Mouse (Mus musculus): ENCODE data around the gene Mbnl2.

Mbnl2 gene

GRCm38 (mm10) chr14:120275246-120276238 is at the start of gene Mbnl2:
Mbnl2 (plus strand) TSS chr14:120275669.
- DNase-seq = peak; percentile 95 to 97

- no peak for DNase-seq
Observed at GRCm38 (mm10) chr14:120232076-120232496, 43.4 kb upstream of the Mbnl2 start.

- no peak for DNase-seq
Observed at GRCm38 (mm10) chr14:120235610-120236009, 39.9 kb upstream of the Mbnl2 start.

GRCm38 (mm10) chr14:120238501-120238900 is 37.0 kb upstream of the Mbnl2 start:
- no peak for DNase-seq

- DNase-seq = no peak
Observed at GRCm38 (mm10) chr14:120240209-120240608, 35.3 kb upstream of the Mbnl2 start.

GRCm38 (mm10) chr14:120242711-120243110 is 32.8 kb upstream of the Mbnl2 start:
- DNase-seq = no peak

GRCm38 (mm10) chr14:120245081-120245705 is 30.3 kb upstream of the Mbnl2 start:
- no peak for DNase-seq

GRCm38 (mm10) chr14:120253331-120253730 is 22.1 kb upstream of the Mbnl2 start:
- DNase-seq = no peak

- DNase-seq = peak in 1 of 2 experiments; percentile 25
Observed at GRCm38 (mm10) chr14:120256146-120256545, 19.3 kb upstream of the Mbnl2 start.

- DNase-seq = peak; percentile 42 to 63
Observed at GRCm38 (mm10) chr14:120256623-120257384, 18.7 kb upstream of the Mbnl2 start.

- no peak for DNase-seq
Observed at GRCm38 (mm10) chr14:120257483-120257882, 18.0 kb upstream of the Mbnl2 start.

GRCm38 (mm10) chr14:120259426-120259825 is 16.0 kb upstream of the Mbnl2 start:
- no peak for DNase-seq

GRCm38 (mm10) chr14:120261606-120262005 is 13.9 kb upstream of the Mbnl2 start:
- DNase-seq = no peak

GRCm38 (mm10) chr14:120262660-120263379 is 12.6 kb upstream of the Mbnl2 start:
- DNase-seq = no peak

- DNase-seq = peak; percentile 74 to 78
Observed at GRCm38 (mm10) chr14:120263380-120264135, 11.9 kb upstream of the Mbnl2 start.

GRCm38 (mm10) chr14:120265886-120266285 is 9.6 kb upstream of the Mbnl2 start:
- no peak for DNase-seq

- no peak for DNase-seq
Observed at GRCm38 (mm10) chr14:120267130-120267529, 8.3 kb upstream of the Mbnl2 start.

- DNase-seq = peak in 1 of 2 experiments; percentile 24
Observed at GRCm38 (mm10) chr14:120270031-120270430, 5.4 kb upstream of the Mbnl2 start.

- no peak for DNase-seq
Observed at GRCm38 (mm10) chr14:120270633-120271032, 4.8 kb upstream of the Mbnl2 start.

GRCm38 (mm10) chr14:120271096-120271495 is 4.4 kb upstream of the Mbnl2 start:
- DNase-seq = peak in 1 of 2 experiments; percentile 55

- no peak for DNase-seq
Observed at GRCm38 (mm10) chr14:120273766-120274165, 1.7 kb upstream of the Mbnl2 start.

All from kidney, postnatal 4 days (tissue).